ENCODE assay signal across 8 mouse cellular contexts in genomic region chr4:141545743-141546333, GRCm38 (mm10). TPM values are rescaled to one million over a fixed set of nuclear protein-coding genes. Genes with fewer than 3 reads are reported as not detected.
A peak's percentile ranks its signal among the peaks of the same experiment; 100 is the strongest.
DNase-seq lines count a peak whose midpoint lies in the region; TF ChIP-seq lines count a peak whose summit lies in the region.

No protein-coding gene starts in this region.

- no peaks in the 10 kb centered on the region for H3K9me3 ChIP-seq in megakaryocyte, embryonic 14.5 days

- H3K36me3 ChIP-seq in megakaryocyte, embryonic 14.5 days (replicated peaks; ENCODE audit: low read length), result no peaks in the 10 kb centered on the region

- TF ChIP-seq CTCF in gastrocnemius, adult 2 months (IDR thresholded peaks at IDR 0.05), result no peak

- peak; percentile 95 for DNase-seq in WW6 (ENCODE audit: low read depth, low spot score)
- peak; percentile 99 for DNase-seq in cerebellum, postnatal 4 days (ENCODE audit: low spot score in 2 of 2)
- DNase-seq in gastrocnemius, adult 2 months, result peak; percentile 100
- DNase-seq in hindlimb bud, embryonic 11.5 days (ENCODE audit: extremely low spot score, low read depth, low spot score), result peak; percentile 97
- peak; percentile 99 for DNase-seq in left cerebral cortex, adult 8-10 months (ENCODE audit: low spot score in 2 of 2)
- peak; percentile 99 to 100 for DNase-seq in right cerebral cortex, postnatal 10 days (ENCODE audit: low spot score in 2 of 2)
- peak; percentile 98 for DNase-seq in urinary bladder, postnatal 25 days (ENCODE audit: low spot score)

- H3K4me3 ChIP-seq in gastrocnemius, adult 2 months, result peak overlapping the region; percentile 100
- peak overlapping the region; percentile 95 for H3K4me3 ChIP-seq in megakaryocyte, embryonic 14.5 days (replicated peaks)

- intact Hi-C loops in gastrocnemius, adult 2 months (cut with DNase I), result no loop called here

- H3K27ac ChIP-seq in gastrocnemius, adult 2 months, result peak overlapping the region; percentile 100

- H3K27me3 ChIP-seq in megakaryocyte, embryonic 14.5 days (replicated peaks), result no peaks in the 10 kb centered on the region

- peaks cover 43% of the 10 kb centered on the region for H3K4me1 ChIP-seq in megakaryocyte, embryonic 14.5 days

RNA-seq across cellular contexts. Expression of gene Spen, which starts 7.4 kb away (rescaled TPM):
- 10 to 100 TPM; 23.3 to 25.1 TPM for total RNA-seq in gastrocnemius, adult 2 months (2021)
- total RNA-seq in left cerebral cortex, adult 8-10 months (2022), result 10 to 100 TPM; 57.2 to 66.6 (median 62.1) TPM
- 101 and 202 TPM in 2 replicates for polyA plus RNA-seq in megakaryocyte, embryonic 14.5 days (2012; ENCODE audit: insufficient read depth, low replicate concordance)

Comparison
In these comparisons a context has a peak if more than half of its experiments do, and no peak if none do; other contexts are left out.
1. Peak in every context shown above with its lines: DNase-seq, H3K4me3 ChIP-seq and H3K27ac ChIP-seq.